Mouse (Mus musculus) spleen, adult 2 months (tissue): ENCODE measurements around the gene Dcbld2.

Source experiments
- CTCF ChIP-seq: fragments of 200-500 bp; IDR thresholded peaks from 2 replicates; pipeline ENCODE4 v1.5.1; 2011; ENCODE audit warnings: mild to moderate bottlenecking, inconsistent platforms; ENCODE audit not compliant: insufficient read depth, insufficient read length, insufficient replicate concordance; ENCODE audit errors: extremely low read depth
- POLR2A ChIP-seq: fragments of 200-500 bp; IDR thresholded peaks from 2 replicates; pipeline ENCODE4 v1.6.1; 2011; ENCODE audit warnings: low read depth, low read length, inconsistent platforms

DNA sequence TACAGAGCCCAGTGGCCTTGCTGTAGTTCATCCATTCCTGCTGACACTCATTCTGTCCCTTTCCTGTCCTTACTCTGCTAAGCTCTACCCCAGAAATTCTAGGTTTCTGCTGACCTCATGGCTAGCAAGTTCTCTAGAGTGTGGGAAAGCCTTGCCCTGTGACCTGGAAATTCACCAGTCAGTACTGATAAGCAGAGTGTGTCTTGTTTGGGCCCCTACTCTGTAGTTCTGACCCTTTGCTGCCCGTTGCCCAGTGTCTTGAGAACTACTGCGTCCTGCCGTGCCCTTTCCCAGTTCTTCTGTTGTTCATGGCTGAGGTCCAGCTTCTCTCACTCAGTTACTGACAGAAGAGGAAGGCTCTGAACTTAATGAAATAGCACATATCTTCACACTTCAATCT is 44.9 kb downstream of the Dcbld2 start:
- TF ChIP-seq CTCF (no peak), POLR2A (no peak)
